Mouse (Mus musculus): ENCODE data around the gene Aldh1a3. TPM values are rescaled to one million over a fixed set of nuclear protein-coding genes. Genes with fewer than 3 reads are reported as not detected.
A peak's percentile ranks its signal among the peaks of the same experiment; 100 is the strongest.

Aldh1a3 gene
- polyA plus RNA-seq, 1 experiment from 2014 or later = 3.7 TPM

- Histone ChIP-seq H3K4me3 (ENCODE audit: low read depth, low read length) (no peak overlapping the region), H3K9ac (ENCODE audit: low read length) (no peak overlapping the region), H3K36me3 (ENCODE audit: control insufficient read depth, insufficient read depth, low read length) (no peaks in the 10 kb centered on the region), H3K9me3 (ENCODE audit: control insufficient read depth, low read length) (no peaks in the 10 kb centered on the region), H3K4me2 (ENCODE audit: low read depth, low read length, severe bottlenecking) (no peak overlapping the region), H3K27ac (ENCODE audit: low read depth, low read length) (no peak overlapping the region), H3K27me3 (ENCODE audit: control insufficient read depth, insufficient read depth, low read length) (no peaks in the 10 kb centered on the region), H3K4me1 (replicated peaks; ENCODE audit: control insufficient read depth, insufficient read depth, low read length) (no peaks in the 10 kb centered on the region)
- DNase-seq (ENCODE audit: low spot score) (no peak), ATAC-seq (replicated peaks; ENCODE audit: low FRiP score) (no peak)
- WGBS = 69% methylated on average over 3 of the region's 3 CpGs
Measured at GRCm38 (mm10) chr7:66354911-66355310, 72.4 kb downstream of the Aldh1a3 start.

GRCm38 (mm10) chr7:66351074-66351473 is 76.2 kb downstream of the Aldh1a3 start:
- no peak for DNase-seq (ENCODE audit: low spot score)

DNA sequence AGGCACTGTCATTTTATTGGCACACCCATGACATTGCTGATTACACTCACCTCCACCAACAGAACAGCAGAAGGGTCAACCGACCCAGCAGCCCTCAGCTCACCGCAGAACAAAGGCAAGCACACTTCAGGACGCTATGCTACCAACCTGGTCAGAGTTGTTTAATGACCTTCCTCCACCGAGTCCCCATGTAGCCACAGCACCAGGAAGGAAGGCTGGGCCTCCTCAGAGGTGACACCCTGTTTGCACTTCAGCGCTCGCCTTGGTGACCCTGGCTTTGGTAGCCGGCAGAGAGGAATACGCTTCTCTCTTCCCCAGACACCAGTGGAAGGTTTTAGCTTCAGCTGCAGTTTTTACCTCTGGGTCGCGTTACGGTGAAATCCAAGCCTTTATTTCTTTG is 77.6 kb downstream of the Aldh1a3 start:
- H3K36me3 ChIP-seq (ENCODE audit: control insufficient read depth, insufficient read depth, low read length) = no peaks in the 10 kb centered on the region
- no peak for DNase-seq (ENCODE audit: low spot score)
- H3K4me1 ChIP-seq (replicated peaks; ENCODE audit: control insufficient read depth, insufficient read depth, low read length) = no peaks in the 10 kb centered on the region
- no peak overlapping the region for H3K4me3 ChIP-seq (ENCODE audit: low read depth, low read length)
- no peak for ATAC-seq (replicated peaks; ENCODE audit: low FRiP score)
- H3K4me2 ChIP-seq (ENCODE audit: low read depth, low read length, severe bottlenecking) = no peak overlapping the region
- WGBS = 68% methylated on average over 11 of the region's 11 CpGs
- H3K27ac ChIP-seq (ENCODE audit: low read depth, low read length) = no peak overlapping the region
- no peaks in the 10 kb centered on the region for H3K27me3 ChIP-seq (ENCODE audit: control insufficient read depth, insufficient read depth, low read length)
- H3K9ac ChIP-seq (ENCODE audit: low read length) = no peak overlapping the region
- no peaks in the 10 kb centered on the region for H3K9me3 ChIP-seq (ENCODE audit: control insufficient read depth, low read length)

More at GRCm38 (mm10) chr7:66351074-66351473, 76.2 kb downstream of the Aldh1a3 start:
- H3K9ac ChIP-seq (ENCODE audit: low read length) = no peak overlapping the region
- ATAC-seq (replicated peaks; ENCODE audit: low FRiP score) = no peak
- no peaks in the 10 kb centered on the region for H3K27me3 ChIP-seq (ENCODE audit: control insufficient read depth, insufficient read depth, low read length)
- WGBS = 90% methylated on average over 4 of the region's 4 CpGs
- H3K4me3 ChIP-seq (ENCODE audit: low read depth, low read length) = no peak overlapping the region
- no peaks in the 10 kb centered on the region for H3K4me1 ChIP-seq (replicated peaks; ENCODE audit: control insufficient read depth, insufficient read depth, low read length)
- no peaks in the 10 kb centered on the region for H3K9me3 ChIP-seq (ENCODE audit: control insufficient read depth, low read length)
- no peak overlapping the region for H3K27ac ChIP-seq (ENCODE audit: low read depth, low read length)
- no peaks in the 10 kb centered on the region for H3K36me3 ChIP-seq (ENCODE audit: control insufficient read depth, insufficient read depth, low read length)
- no peak overlapping the region for H3K4me2 ChIP-seq (ENCODE audit: low read depth, low read length, severe bottlenecking)

GRCm38 (mm10) chr7:66348588-66348987 is 78.7 kb downstream of the Aldh1a3 start:
- Histone ChIP-seq H3K27me3 (ENCODE audit: control insufficient read depth, insufficient read depth, low read length) (no peaks in the 10 kb centered on the region), H3K9ac (ENCODE audit: low read length) (no peak overlapping the region), H3K27ac (ENCODE audit: low read depth, low read length) (no peak overlapping the region), H3K4me1 (replicated peaks; ENCODE audit: control insufficient read depth, insufficient read depth, low read length) (no peaks in the 10 kb centered on the region), H3K4me2 (ENCODE audit: low read depth, low read length, severe bottlenecking) (no peak overlapping the region), H3K4me3 (ENCODE audit: low read depth, low read length) (no peak overlapping the region), H3K36me3 (ENCODE audit: control insufficient read depth, insufficient read depth, low read length) (no peaks in the 10 kb centered on the region), H3K9me3 (ENCODE audit: control insufficient read depth, low read length) (no peaks in the 10 kb centered on the region)
- 88% methylated on average over 10 of the region's 10 CpGs for WGBS
- no peak for ATAC-seq (replicated peaks; ENCODE audit: low FRiP score)
- DNase-seq (ENCODE audit: low spot score) = no peak

- Histone ChIP-seq H3K4me1 (replicated peaks; ENCODE audit: control insufficient read depth, insufficient read depth, low read length) (no peaks in the 10 kb centered on the region), H3K36me3 (ENCODE audit: control insufficient read depth, insufficient read depth, low read length) (no peaks in the 10 kb centered on the region), H3K27ac (ENCODE audit: low read depth, low read length) (0 out of 2 replicates have a peak overlapping the region, but pooled peaks have one; percentile 15), H3K27me3 (ENCODE audit: control insufficient read depth, insufficient read depth, low read length) (no peaks in the 10 kb centered on the region), H3K4me3 (ENCODE audit: low read depth, low read length) (no peak overlapping the region), H3K9ac (ENCODE audit: low read length) (no peak overlapping the region), H3K4me2 (ENCODE audit: low read depth, low read length, severe bottlenecking) (no peak overlapping the region), H3K9me3 (ENCODE audit: control insufficient read depth, low read length) (no peaks in the 10 kb centered on the region)
- 58% methylated on average over 9 of the region's 9 CpGs for WGBS
- ATAC-seq (replicated peaks; ENCODE audit: low FRiP score) (no peak), DNase-seq (ENCODE audit: low spot score) (peak; percentile 52)
Measured at GRCm38 (mm10) chr7:66346959-66347663, 80.2 kb downstream of the Aldh1a3 start.

DNA sequence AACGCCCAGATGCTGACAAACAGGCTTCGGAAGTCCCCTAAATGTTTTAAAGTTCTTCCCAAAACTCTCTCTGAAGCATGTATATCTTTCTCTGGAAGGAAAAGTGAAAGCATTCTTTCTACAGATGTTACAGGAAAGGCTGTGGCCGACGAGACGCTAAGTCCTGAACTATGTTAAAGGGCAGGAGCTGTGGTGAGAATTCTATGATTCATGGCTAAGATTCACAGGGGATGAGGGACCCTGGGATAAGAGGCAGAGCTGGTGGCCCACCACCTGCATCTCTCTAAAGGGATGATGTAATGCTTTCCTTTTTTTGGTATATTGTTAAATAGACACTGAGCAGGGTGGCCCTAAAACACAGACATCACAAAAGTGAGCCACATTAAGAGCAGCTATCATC is 84.0 kb downstream of the Aldh1a3 start:
- WGBS = 92% methylated on average over 5 of the region's 5 CpGs
- no peak overlapping the region for H3K4me2 ChIP-seq (ENCODE audit: low read depth, low read length, severe bottlenecking)
- H3K9ac ChIP-seq (ENCODE audit: low read length) = no peak overlapping the region
- H3K4me3 ChIP-seq (ENCODE audit: low read depth, low read length) = no peak overlapping the region
- H3K36me3 ChIP-seq (ENCODE audit: control insufficient read depth, insufficient read depth, low read length) = no peaks in the 10 kb centered on the region
- H3K9me3 ChIP-seq (ENCODE audit: control insufficient read depth, low read length) = no peaks in the 10 kb centered on the region
- ATAC-seq (replicated peaks; ENCODE audit: low FRiP score) (no peak), DNase-seq (ENCODE audit: low spot score) (no peak)
- no peaks in the 10 kb centered on the region for H3K27me3 ChIP-seq (ENCODE audit: control insufficient read depth, insufficient read depth, low read length)
- no peaks in the 10 kb centered on the region; the same call in 1 of the 2 replicates for H3K4me1 ChIP-seq (replicated peaks; ENCODE audit: control insufficient read depth, insufficient read depth, low read length)
- H3K27ac ChIP-seq (ENCODE audit: low read depth, low read length) = no peak overlapping the region

GRCm38 (mm10) chr7:66342831-66343230 is 84.5 kb downstream of the Aldh1a3 start:
- Histone ChIP-seq H3K4me3 (ENCODE audit: low read depth, low read length) (no peak overlapping the region), H3K9ac (ENCODE audit: low read length) (no peak overlapping the region), H3K27me3 (ENCODE audit: control insufficient read depth, insufficient read depth, low read length) (no peaks in the 10 kb centered on the region), H3K27ac (ENCODE audit: low read depth, low read length) (no peak overlapping the region), H3K36me3 (ENCODE audit: control insufficient read depth, insufficient read depth, low read length) (no peaks in the 10 kb centered on the region), H3K4me1 (replicated peaks; ENCODE audit: control insufficient read depth, insufficient read depth, low read length) (no peaks in the 10 kb centered on the region; the same call in 1 of the 2 replicates), H3K4me2 (ENCODE audit: low read depth, low read length, severe bottlenecking) (no peak overlapping the region), H3K9me3 (ENCODE audit: control insufficient read depth, low read length) (no peaks in the 10 kb centered on the region)
- no peak for ATAC-seq (replicated peaks; ENCODE audit: low FRiP score)
- DNase-seq (ENCODE audit: low spot score) = no peak
- WGBS = 84% methylated on average over 6 of the region's 6 CpGs

GRCm38 (mm10) chr7:66342323-66342722 is 85.0 kb downstream of the Aldh1a3 start:
- 34% methylated on average over 4 of the region's 4 CpGs for WGBS

More at GRCm38 (mm10) chr7:66342323-66342722, 85.0 kb downstream of the Aldh1a3 start:
- H3K36me3 ChIP-seq (ENCODE audit: control insufficient read depth, insufficient read depth, low read length) = no peaks in the 10 kb centered on the region
- H3K4me1 ChIP-seq (replicated peaks; ENCODE audit: control insufficient read depth, insufficient read depth, low read length) = no peaks in the 10 kb centered on the region; the same call in 1 of the 2 replicates
- no peaks in the 10 kb centered on the region for H3K9me3 ChIP-seq (ENCODE audit: control insufficient read depth, low read length)
- H3K4me2 ChIP-seq (ENCODE audit: low read depth, low read length, severe bottlenecking) = no peak overlapping the region
- DNase-seq (ENCODE audit: low spot score) (peak; percentile 75), ATAC-seq (replicated peaks; ENCODE audit: low FRiP score) (no peak)
- no peak overlapping the region for H3K9ac ChIP-seq (ENCODE audit: low read length)
- no peak overlapping the region for H3K4me3 ChIP-seq (ENCODE audit: low read depth, low read length)
- no peak overlapping the region for H3K27ac ChIP-seq (ENCODE audit: low read depth, low read length)
- H3K27me3 ChIP-seq (ENCODE audit: control insufficient read depth, insufficient read depth, low read length) = no peaks in the 10 kb centered on the region

All from forebrain, embryonic 11.5 days (tissue).